Mouse (Mus musculus) heart, adult 9 months (tissue): ENCODE results near the gene Slc35a1.

ENCODE experiments used
- DNase-seq, 2 experiments: peaks; one replicate each; pipeline ENCODE4 v3.0.0; 2022; ENCODE audit warnings: low spot score in 2 of 2

The Slc35a1 gene

DNA sequence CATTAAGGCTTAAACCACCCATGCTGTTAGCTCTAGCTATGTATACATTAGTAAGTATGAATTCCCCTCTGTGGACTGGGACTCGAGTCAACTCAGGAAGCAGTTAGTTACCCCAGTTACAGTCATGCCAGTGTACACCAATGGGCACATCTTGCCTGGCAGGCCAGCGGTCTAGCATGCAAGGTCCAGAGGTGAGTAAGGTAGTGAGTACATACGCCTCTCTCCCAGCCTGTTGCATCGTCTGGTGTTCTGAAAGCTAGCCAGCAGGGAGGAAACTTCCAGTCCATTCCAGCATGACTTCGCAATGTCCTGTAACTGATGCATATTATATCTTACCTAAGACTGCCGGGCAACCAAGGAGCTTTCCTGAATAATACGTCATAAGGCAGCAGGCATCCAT is 34.1 kb downstream of the Slc35a1 start:
- DNase-seq = no peak

DNA sequence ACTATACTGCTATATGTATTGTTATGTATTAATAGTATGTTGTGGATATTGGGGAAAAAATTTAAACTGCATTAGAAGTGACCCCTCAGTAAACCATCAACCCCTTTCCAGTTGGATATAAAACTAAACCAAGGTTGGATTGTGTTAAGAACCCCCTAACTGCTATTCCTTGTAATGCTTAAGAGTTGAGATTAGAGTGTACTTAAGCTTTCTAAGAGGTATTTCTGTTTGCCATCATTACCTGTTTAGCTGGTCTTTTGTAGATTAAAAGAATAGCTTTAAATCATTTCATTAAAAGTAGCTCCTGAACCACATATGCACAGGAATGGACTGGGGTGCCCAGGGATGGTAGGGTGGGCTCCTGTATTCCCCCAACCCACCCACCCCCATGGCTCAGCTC is 42.5 kb downstream of the Slc35a1 start:
- DNase-seq = no peak

DNA sequence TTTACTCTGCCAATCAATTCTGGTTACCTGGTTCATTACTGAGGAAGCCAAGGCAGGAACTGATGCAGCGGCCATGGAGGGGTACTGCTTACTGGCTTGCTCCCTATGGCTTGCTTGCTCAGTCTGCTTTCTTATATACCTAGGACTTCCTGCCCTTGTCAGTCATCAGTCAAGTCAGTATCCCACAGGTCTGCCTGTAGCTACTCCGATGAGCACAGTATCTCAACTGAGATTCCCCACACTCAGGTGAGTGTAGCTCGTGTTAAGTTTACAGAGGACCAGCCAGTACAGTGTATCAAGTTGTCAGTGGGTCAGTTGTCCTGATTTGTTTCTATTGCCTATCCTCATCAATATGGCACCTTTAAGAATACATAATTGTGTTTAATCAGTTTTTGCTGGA is 46.5 kb downstream of the Slc35a1 start:
- DNase-seq = no peak

DNA sequence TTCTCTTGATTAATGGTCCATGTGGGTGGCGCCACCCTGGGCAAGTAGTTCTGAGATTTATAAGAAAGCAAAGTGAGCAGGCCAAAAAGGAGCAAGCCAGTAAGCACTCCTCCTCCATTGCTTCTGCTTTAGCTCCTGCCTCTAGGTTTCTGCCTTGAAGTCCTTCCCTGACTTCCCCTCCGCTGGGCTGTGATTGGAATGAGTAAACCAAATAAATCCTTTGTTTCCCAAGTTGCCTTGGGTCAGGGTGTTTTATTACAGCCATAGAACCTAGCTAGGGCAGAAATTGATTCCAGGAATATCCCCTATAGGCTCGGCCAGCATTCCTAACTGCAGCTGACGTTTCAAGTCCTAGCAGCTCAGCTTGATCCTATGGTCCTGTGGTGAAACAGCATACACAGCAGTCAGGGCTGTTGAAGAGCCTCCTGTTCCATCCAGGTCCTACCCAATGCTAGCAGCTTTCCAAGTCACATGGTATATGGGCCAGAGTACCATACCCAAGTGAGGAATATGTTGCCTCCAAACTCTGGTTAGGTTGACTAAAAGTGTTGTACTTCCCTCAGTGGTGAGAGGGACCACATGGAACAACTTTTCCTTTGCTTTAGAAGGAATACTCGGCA is 47.4 kb downstream of the Slc35a1 start:
- DNase-seq = no peak

DNA sequence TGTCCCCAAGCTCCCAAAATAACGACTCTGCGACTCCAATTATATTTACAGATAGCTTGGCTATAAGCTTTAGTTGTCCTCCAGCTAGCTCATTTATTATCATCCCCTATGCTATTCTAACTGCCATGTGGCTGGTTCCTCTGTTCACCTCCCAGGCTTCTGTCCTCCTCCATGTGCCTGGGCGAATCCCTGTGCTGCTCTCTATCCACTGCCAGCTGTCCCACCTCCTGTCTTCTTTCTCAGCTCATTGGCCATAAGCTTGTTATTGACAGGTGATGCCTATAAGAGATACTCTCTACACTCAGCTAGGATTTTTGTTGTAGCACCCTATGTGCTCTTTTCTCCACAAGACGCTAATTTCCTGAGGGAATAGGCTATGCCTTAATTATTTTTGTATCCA is 49.4 kb downstream of the Slc35a1 start:
- DNase-seq = no peak

DNA sequence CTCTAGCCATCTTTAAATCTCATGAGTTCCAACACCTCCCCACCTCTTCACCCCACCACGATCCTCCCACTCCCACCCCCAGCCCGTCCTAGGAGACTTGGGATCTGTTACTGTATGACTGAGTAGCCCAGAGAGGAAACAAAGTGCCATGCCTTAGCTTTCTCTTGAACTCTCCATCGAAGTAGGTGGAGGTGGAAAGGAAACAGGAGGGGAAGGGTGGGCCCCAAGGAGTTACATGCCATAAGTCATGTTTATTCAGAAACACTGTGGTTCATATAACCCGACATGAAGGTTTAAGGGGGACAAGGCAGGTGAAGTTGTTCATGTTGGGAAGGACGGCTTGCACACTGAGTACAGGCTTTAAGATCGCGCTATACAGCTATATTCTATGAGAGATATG is 49.9 kb downstream of the Slc35a1 start:
- DNase-seq = no peak

DNA sequence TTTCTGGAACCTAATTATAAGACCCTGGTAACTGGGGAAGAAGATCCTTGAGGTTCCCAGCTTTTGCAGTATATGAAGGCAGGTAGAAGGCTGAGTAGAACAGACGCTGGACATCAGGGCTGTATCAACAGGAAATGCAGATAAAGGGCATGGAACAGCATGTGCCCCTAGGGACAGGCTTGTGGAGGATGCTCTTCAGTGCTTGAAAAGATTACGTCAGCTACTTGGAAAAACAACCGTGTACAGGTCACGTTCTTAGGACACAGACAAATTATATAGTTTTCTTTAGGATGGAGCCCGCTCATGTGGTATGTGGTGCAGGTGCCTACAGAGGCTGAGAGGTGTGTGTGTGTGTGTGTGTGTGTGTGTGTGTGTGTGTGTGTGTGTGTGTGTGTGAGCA is 51.2 kb downstream of the Slc35a1 start:
- DNase-seq = no peak

DNA sequence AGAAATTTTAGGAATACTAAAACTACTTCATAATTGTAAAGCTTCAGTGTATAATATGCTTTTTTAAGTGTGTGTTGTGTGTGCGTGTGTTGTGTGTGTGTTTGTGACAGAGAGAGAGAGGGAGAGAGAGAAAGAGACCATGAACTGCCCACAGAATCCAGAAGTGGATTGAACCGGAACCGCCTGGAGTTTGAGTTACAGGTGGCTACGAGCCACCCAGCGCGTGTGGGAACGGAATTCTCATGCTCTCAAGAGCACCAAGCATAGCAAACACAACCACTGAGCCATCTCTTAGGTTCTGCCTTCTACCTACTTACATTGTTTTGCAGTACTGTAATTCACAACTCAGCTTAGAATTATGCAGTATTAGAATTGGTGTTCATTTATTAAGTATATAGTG is 53.1 kb downstream of the Slc35a1 start:
- no peak for DNase-seq

DNA sequence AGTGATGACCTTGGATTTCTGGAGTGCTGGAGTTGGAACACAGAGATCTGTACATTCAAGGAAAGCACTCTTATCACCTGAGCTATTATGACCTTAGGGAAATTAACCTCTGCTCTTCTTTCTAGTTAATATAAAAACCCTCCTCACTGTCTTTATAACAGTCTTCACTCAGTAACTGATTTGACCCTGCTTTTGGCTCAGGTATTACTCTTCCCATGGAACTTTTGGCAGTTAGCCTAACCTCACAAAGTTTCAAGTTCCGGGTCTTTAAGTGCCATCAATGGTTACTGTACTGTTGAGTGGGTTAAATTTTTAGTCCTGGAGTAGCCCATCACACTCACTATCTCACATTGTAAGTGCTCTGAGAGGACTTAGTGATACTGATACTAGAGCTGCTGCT is 57.3 kb downstream of the Slc35a1 start:
- DNase-seq = no peak

DNA sequence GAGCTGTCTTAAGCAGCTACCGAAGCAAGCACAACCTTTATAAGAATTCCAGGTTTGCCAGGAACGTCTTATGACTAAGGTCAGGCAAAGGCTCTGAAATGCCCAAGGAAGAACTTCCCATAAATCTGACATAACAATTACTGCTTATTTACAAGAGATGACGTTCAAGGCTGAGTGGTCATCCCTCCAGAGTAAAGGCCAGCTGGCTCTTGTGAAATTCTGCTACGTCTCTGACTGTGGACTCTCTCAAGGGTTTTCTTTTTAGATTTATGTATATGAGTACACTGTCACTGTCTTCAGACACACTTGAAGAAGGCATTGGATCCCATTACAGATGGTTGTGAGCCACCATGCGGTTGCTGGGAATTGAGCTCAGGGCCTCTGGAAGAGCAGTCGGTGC is 60.8 kb downstream of the Slc35a1 start:
- DNase-seq = no peak

DNA sequence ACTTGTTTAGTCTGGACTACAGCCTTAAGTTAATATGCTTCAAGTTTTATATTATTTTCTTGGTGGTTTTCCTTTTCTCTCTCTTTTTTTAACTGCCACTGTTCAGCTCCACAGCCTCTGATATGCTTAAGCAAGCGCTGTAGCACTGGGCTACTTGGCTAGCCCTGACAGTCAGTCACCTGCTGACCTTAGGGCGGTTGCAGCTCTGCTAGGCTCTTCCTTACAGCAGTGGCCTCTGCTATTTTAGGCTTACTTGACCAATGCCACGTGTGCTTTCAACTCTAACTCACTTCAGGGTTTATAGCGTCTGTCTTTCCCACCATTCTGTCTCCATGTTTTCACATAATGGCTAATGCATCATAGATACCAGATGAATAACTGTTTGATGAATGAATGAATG is 61.7 kb downstream of the Slc35a1 start:
- no peak for DNase-seq

DNA sequence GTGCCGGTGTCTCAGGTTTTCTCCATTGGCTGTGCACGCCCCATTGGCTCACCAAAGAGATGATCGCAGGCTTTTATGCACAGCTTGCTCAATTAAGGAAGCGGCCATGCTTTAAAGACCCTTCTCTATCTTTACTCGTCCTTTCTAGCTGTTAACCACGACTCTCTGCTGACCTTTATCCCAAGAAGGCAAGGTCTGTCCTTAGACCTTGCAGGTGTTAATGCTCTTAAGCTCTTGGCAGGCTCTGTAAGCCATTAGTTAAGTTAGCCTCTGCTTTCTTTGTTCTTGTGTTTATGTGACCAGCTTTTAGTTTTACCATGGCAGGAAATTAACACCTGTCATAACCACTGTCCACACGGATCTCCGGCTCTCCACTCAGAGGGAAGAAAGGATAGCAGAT is 71.1 kb downstream of the Slc35a1 start:
- no peak for DNase-seq

DNA sequence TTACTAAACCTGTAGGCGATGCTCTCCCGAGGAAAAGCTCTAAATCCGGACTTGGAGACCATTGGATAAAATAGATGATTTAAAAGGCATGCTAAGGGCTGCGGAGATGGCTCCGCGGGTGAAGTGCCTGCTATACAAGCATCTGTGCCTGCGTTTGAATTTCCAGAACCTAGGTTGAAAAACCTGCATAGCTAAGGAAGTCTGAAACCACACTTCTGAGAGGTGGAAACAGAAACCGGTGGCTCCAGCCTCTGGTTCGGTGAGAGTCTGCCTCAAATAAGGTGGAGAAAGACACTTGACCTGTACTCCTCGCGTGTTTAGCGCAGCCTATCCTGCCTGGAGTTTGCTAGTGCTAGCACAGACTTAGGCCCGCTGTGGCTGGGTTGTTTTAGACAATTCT is 71.9 kb downstream of the Slc35a1 start:
- no peak for DNase-seq

DNA sequence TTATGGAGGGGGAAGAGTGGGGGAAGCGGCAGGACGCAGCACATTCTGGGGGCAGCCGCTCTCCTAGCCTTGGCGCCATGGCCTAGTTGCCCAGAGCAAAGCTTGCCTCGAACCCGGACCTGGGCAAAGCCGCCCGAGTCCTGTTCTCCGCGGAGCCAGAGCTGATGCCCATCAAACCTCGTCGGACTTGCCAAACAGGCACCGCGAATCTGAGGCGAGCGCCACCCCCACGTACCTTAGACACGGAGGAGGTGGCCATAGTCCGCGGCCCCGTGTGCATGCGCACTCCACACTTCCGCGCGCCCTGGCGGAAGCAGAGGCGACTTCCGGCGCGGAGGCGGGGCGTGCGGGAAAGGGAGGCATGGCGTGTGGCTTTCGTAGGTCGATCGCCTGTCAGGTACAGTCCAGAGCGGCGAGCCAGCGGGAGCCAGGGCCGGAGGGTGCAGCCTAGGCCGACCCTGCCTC is 72.6 kb downstream of the Slc35a1 start, which contains the start of the genes Orc3 and Rars2:
Gene Orc3, minus strand, starts transcription at position 315 of the 465 bp plus-strand sequence.
Gene Rars2, plus strand, starts transcription at position 328 of the 465 bp plus-strand sequence.
- peak; percentile 89 to 90 for DNase-seq

DNA sequence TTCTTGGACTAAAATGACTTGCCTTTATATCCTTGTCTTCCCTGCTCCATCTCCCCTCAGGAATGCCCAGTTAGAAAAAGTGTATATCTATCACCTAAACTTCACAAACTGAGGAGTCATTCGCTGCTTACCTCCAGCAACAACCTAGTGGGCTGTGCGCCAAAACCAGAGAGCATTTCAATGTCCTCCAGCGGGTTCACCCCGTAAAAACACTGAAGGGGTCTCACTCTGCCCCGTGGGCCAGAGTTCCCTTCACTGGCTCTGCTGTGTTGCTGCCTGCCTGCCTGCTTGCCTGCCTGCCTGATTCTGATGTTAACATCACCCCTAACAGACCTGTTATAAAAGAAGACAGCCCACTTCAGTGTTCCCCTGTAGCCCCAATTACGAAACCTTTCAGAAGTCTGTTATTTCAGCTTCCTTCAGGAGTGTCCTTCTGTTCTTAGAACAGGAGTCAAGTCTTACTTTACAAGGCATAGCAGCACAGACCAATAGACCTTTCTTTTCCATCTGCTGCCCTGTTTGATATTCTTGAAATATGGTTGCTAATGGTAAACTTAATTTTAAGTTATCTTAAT is 73.6 kb downstream of the Slc35a1 start:
- no peak for DNase-seq
